Mouse (Mus musculus): Measurements from ENCODE around the gene Pnpla1. TPM values are rescaled to one million over a fixed set of nuclear protein-coding genes. Genes with fewer than 3 reads are reported as not detected.
A peak's percentile ranks its signal among the peaks of the same experiment; 100 is the strongest.

Gene Pnpla1
- total and polyA plus RNA-seq, 3 experiments = 0.02 TPM; not detected in 2

- Histone ChIP-seq H3K4me1 (ENCODE audit: control insufficient read depth, insufficient read depth, low read length) (peaks cover 6% of the 10 kb centered on the region), H3K27ac (peak overlapping the region; percentile 56), H3K9ac (ENCODE audit: low read depth, low read length) (no peak overlapping the region), H3K4me3 (no peak overlapping the region), H3K79me2 (replicated peaks; ENCODE audit: control insufficient read depth, insufficient read depth, low read length) (no peaks in the 10 kb centered on the region), H3K36me3 (ENCODE audit: control insufficient read depth, insufficient read depth, low read length) (no peaks in the 10 kb centered on the region), H3K27me3 (ENCODE audit: control insufficient read depth, insufficient read depth, low read length) (no peaks in the 10 kb centered on the region)
- TF ChIP-seq CTCF (IDR thresholded peaks at IDR 0.05) (no peak), EP300 (IDR thresholded peaks at IDR 0.05; ENCODE audit: insufficient read depth, low read depth, low read length) (no peak), POLR2A (IDR thresholded peaks at IDR 0.05; ENCODE audit: insufficient read depth, low read depth, low read length) (no peak)
- WGBS = 17% methylated on average over 7 of the region's 7 CpGs
- intact Hi-C loops (cut with DNase I) = no loop called here
- peak; percentile 55 to 72 for DNase-seq
These were observed 16.6 kb downstream of the Pnpla1 start for GRCm38 (mm10) chr17:28874825-28875224.

GRCm38 (mm10) chr17:28875316-28875715 is 17.1 kb downstream of the Pnpla1 start:
- peak overlapping the region; percentile 56 for H3K27ac ChIP-seq

GRCm38 (mm10) chr17:28876331-28876730 is 18.1 kb downstream of the Pnpla1 start:
- Histone ChIP-seq H3K79me2 (replicated peaks; ENCODE audit: control insufficient read depth, insufficient read depth, low read length) (no peaks in the 10 kb centered on the region), H3K27ac (no peak overlapping the region), H3K27me3 (ENCODE audit: control insufficient read depth, insufficient read depth, low read length) (no peaks in the 10 kb centered on the region), H3K4me1 (ENCODE audit: control insufficient read depth, insufficient read depth, low read length) (peaks cover 6% of the 10 kb centered on the region), H3K9ac (ENCODE audit: low read depth, low read length) (no peak overlapping the region), H3K36me3 (ENCODE audit: control insufficient read depth, insufficient read depth, low read length) (no peaks in the 10 kb centered on the region), H3K4me3 (no peak overlapping the region)
- no peak for DNase-seq
- 81% methylated on average over 5 of the region's 5 CpGs for WGBS
- intact Hi-C loops (cut with DNase I) = no loop called here
- TF ChIP-seq EP300 (IDR thresholded peaks at IDR 0.05; ENCODE audit: insufficient read depth, low read depth, low read length) = no peak
- no peak for TF ChIP-seq CTCF (IDR thresholded peaks at IDR 0.05)
- no peak for TF ChIP-seq POLR2A (IDR thresholded peaks at IDR 0.05; ENCODE audit: insufficient read depth, low read depth, low read length)

More at GRCm38 (mm10) chr17:28875316-28875715, 17.1 kb downstream of the Pnpla1 start:
- intact Hi-C loops (cut with DNase I) = no loop called here
- 26% methylated on average over 8 of the region's 8 CpGs for WGBS
- H3K27me3 ChIP-seq (ENCODE audit: control insufficient read depth, insufficient read depth, low read length) = no peaks in the 10 kb centered on the region
- peaks cover 6% of the 10 kb centered on the region for H3K4me1 ChIP-seq (ENCODE audit: control insufficient read depth, insufficient read depth, low read length)
- 0 out of 2 replicates have a peak, but pooled peaks have one; percentile 53 for TF ChIP-seq EP300 (IDR thresholded peaks at IDR 0.05; ENCODE audit: insufficient read depth, low read depth, low read length)
- TF ChIP-seq CTCF (IDR thresholded peaks at IDR 0.05) = no peak
- H3K36me3 ChIP-seq (ENCODE audit: control insufficient read depth, insufficient read depth, low read length) = no peaks in the 10 kb centered on the region
- H3K79me2 ChIP-seq (replicated peaks; ENCODE audit: control insufficient read depth, insufficient read depth, low read length) = no peaks in the 10 kb centered on the region
- H3K9ac ChIP-seq (ENCODE audit: low read depth, low read length) = no peak overlapping the region
- no peak overlapping the region for H3K4me3 ChIP-seq
- DNase-seq = peak; percentile 60 to 75

GRCm38 (mm10) chr17:28876821-28877220 is 18.6 kb downstream of the Pnpla1 start:
- Histone ChIP-seq H3K27ac (no peak overlapping the region), H3K4me1 (ENCODE audit: control insufficient read depth, insufficient read depth, low read length) (peaks cover 6% of the 10 kb centered on the region), H3K9ac (ENCODE audit: low read depth, low read length) (no peak overlapping the region), H3K36me3 (ENCODE audit: control insufficient read depth, insufficient read depth, low read length) (no peaks in the 10 kb centered on the region), H3K27me3 (ENCODE audit: control insufficient read depth, insufficient read depth, low read length) (no peaks in the 10 kb centered on the region), H3K79me2 (replicated peaks; ENCODE audit: control insufficient read depth, insufficient read depth, low read length) (no peaks in the 10 kb centered on the region), H3K4me3 (no peak overlapping the region)
- DNase-seq = no peak
- WGBS = 33% methylated on average over 19 of the region's 19 CpGs
- intact Hi-C loops (cut with DNase I) = no loop called here
- TF ChIP-seq EP300 (IDR thresholded peaks at IDR 0.05; ENCODE audit: insufficient read depth, low read depth, low read length) (no peak), POLR2A (IDR thresholded peaks at IDR 0.05; ENCODE audit: insufficient read depth, low read depth, low read length) (no peak), CTCF (IDR thresholded peaks at IDR 0.05) (peak; percentile 44)

- no peaks in the 10 kb centered on the region for H3K79me2 ChIP-seq (replicated peaks; ENCODE audit: control insufficient read depth, insufficient read depth, low read length)
- intact Hi-C loops (cut with DNase I) = loop anchor here (2.0 kb wide), 1 partner anchor 25 kb away; no protein-coding TSS in a partner anchor
- DNase-seq = peak; percentile 70 to 82
- 9% methylated on average over 18 of the region's 18 CpGs for WGBS
- H3K36me3 ChIP-seq (ENCODE audit: control insufficient read depth, insufficient read depth, low read length) = no peaks in the 10 kb centered on the region
- H3K9ac ChIP-seq (ENCODE audit: low read depth, low read length) = no peak overlapping the region
- peak; percentile 86 for TF ChIP-seq CTCF (IDR thresholded peaks at IDR 0.05)
- peak; percentile 65; the same call in 1 of the 2 replicates for TF ChIP-seq EP300 (IDR thresholded peaks at IDR 0.05; ENCODE audit: insufficient read depth, low read depth, low read length)
- TF ChIP-seq POLR2A (IDR thresholded peaks at IDR 0.05; ENCODE audit: insufficient read depth, low read depth, low read length) = no peak
- H3K4me3 ChIP-seq = no peak overlapping the region
- no peaks in the 10 kb centered on the region for H3K27me3 ChIP-seq (ENCODE audit: control insufficient read depth, insufficient read depth, low read length)
- peaks cover 5% of the 10 kb centered on the region for H3K4me1 ChIP-seq (ENCODE audit: control insufficient read depth, insufficient read depth, low read length)
- H3K27ac ChIP-seq = no peak overlapping the region
These were observed 21.8 kb downstream of the Pnpla1 start for GRCm38 (mm10) chr17:28879931-28880391.

GRCm38 (mm10) chr17:28882316-28882715 is 24.1 kb downstream of the Pnpla1 start:
- WGBS = 3% methylated on average over 12 of the region's 12 CpGs
- H3K4me1 ChIP-seq (ENCODE audit: control insufficient read depth, insufficient read depth, low read length) = no peaks in the 10 kb centered on the region; the same call in 1 of the 2 replicates
- intact Hi-C loops (cut with DNase I) = loop anchor here (2.0 kb wide), 1 partner anchor 44 kb away; no protein-coding TSS in a partner anchor

More at GRCm38 (mm10) chr17:28882316-28882715, 24.1 kb downstream of the Pnpla1 start:
- TF ChIP-seq POLR2A (IDR thresholded peaks at IDR 0.05; ENCODE audit: insufficient read depth, low read depth, low read length) (no peak), EP300 (IDR thresholded peaks at IDR 0.05; ENCODE audit: insufficient read depth, low read depth, low read length) (no peak), CTCF (IDR thresholded peaks at IDR 0.05) (no peak)
- no peak overlapping the region for H3K4me3 ChIP-seq
- no peak overlapping the region for H3K9ac ChIP-seq (ENCODE audit: low read depth, low read length)
- H3K79me2 ChIP-seq (replicated peaks; ENCODE audit: control insufficient read depth, insufficient read depth, low read length) = no peaks in the 10 kb centered on the region
- H3K36me3 ChIP-seq (ENCODE audit: control insufficient read depth, insufficient read depth, low read length) = no peaks in the 10 kb centered on the region
- H3K27me3 ChIP-seq (ENCODE audit: control insufficient read depth, insufficient read depth, low read length) = no peaks in the 10 kb centered on the region
- peak; percentile 73 to 74 for DNase-seq
- no peak overlapping the region for H3K27ac ChIP-seq
